Mouse (Mus musculus) T-helper 1 cell (primary cell): Measurements from ENCODE around the gene Gm20671.
"Not testable (repeated sequence)": the region's sequence is repeated elsewhere in the genome, so short reads cannot be mapped to it uniquely, and the experiment has no call there.

Experiments used
- in situ Hi-C: fragments of 300-600 bp; cut with MboI, MseI; formaldehyde crosslinking; loops from one replicate; pipeline ENCODE4 v1.15.1; 2025; ENCODE audit warnings: high pct_unique_total_duplicates

Gm20671 gene

DNA sequence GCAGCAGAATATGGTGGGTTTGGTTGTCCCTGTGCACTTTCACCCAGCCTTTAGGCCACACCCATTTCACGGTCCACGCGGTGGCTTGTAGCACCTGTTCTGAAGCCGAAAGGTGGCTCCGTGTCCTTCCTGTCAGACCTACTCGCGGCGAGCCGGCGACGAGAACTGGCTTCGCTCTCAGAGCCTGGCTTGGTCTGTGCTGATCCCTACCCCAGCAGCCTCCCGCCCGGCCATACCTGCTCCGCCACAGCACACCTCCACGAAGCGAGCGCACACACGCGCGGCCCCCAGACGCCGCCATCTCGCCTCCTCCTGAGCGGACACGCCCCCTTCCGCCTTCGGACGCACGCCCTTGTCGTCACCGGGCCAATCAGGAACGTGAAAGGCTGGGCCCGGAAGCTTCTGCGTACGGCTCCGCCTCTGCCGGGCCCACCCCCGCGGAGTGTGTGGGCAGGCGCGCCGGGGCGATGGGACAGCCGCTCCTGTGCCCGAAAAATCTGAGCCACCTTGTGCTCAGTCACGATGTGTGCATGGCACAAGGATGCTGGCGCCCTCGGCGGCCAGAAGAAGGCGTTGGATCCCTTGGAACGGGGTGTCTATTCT, 41.5 kb downstream of the Gm20671 start, which contains the start of gene Pisd:
Gene Pisd, minus strand, starts transcription at position 334 of the 603 bp plus-strand sequence.
- in situ Hi-C loops = no loop called here

DNA sequence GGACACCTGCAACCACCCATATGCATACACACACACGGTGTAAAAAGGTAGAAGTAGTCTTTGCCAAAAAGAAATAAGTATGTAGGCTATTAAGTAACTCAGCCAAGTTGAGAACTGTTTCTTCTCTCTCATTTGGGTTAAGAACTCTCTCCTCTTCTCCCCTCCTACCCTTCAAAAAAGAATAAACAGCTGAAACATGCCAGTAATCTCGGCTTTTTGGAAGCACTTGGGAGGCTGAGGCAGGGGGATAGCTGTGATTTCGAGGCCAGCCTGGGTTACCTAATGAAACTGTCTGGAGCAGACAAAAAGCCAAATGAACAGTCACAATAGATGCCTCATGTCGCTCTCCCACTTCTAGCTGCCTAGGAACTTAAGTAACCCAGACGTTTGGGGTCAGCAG, 42.2 kb downstream of the Gm20671 start:
- in situ Hi-C loops = no loop called here

DNA sequence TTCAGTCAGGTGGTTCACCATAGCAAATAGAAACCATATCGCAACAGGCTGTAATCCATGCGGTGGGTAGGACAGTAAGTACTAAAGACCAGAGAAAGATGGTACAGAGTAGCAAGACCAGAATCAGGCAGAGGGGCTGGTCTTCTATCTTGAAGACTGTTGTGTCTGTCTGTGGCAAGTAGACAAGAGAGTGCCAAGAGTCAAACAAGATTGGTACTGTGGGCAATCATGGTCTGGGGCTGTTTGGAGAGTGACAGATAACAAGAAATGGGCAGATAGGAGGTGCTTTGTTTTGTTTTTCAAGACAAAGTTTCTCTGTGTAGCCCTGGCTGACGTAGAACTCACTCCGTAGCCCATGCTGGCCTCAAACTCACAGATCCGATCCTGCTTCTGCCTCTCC, 45.3 kb downstream of the Gm20671 start:
- in situ Hi-C loops = no loop called here

DNA sequence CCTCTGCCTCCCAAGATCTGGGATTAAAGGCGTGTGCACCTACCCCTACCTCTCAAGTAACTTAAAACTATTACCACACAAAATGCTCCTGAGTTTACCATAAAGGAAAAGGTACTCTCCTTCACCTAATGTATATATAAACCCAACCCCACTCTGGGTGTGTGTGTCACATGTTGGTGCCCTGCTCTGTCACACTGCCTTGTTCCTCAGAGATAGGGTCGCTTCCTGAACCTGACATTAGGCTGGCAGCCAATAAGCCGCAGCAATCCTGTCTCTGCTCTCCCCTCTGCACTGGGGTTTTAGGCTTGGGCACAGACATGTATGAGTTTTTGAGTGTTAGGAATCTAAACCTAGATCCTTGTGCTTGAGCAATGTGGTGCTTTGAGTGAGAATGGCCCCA, 48.7 kb downstream of the Gm20671 start:
- in situ Hi-C loops = no loop called here

DNA sequence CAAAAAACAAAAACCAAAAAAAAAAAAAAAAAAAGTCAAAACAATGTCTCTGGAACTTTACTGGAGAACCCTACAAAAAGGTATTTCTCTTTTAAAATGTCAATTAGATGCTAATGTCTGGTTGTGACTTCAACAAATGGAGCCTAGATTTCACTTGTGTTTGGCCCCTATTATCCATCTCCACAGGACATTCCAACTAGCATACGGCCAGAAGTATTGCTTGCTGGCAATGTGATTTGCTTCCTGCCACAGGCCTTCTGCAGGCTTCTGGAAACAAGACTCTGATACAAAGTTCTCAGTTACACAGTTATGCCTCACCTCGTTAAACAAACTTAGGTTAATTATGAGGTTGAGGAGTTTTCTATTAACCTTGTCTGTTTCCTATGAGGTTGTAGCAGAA, 54.5 kb downstream of the Gm20671 start:
- in situ Hi-C loops = no loop called here

DNA sequence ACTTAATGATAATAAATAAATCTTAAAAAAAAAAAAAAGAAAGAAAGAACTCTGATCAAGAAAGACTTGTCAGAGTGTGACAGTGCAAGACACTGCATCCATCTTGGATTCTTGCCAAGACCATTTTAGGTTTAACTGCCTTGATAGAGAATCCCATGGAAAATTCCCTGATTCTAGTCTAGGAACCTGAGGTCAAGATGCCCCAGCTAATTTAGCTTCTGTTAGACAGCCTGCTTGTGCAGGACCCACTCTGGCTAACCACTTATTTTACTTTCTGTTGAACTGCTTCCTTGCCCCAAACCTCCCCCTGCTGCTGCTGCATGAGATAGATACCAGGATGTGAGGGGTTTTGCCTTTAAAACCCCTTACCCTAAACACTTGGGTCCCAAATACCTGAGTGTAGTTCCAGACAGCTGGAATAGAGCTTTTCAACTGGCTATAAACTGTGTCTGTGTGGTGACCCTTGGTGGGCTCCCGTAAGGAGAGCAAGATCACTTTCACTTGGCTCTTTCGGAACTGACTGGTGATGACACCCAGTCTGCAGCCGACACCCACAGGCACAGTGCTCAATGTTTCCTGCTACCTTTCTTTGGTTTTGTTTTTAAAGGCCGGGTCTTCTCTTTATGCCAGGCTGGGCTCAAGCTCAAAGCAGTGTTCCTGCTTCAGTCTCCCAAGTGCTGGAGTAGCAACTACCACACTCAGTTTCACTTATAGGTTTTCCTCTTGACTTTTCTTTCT, 59.1 kb downstream of the Gm20671 start:
- in situ Hi-C loops = no loop called here

DNA sequence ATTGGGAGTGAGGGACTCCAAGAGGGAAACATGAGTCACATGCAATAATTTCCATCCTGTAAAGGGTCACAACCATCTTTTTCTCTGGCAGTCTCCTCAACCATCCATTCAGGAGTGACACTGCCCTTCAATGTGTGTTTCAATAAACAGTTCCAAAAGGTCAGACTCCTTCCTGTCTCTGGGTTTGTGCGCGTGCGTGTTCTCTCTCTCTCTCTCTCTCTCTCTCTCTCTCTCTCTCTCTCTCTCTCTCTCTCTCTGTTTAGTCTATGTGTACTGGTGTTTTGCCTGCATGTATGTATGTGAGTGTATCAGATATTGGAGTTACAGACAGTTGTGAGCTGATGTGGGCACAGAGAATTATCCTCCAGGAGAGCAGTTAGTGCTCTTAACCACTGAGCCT, 59.9 kb downstream of the Gm20671 start:
- in situ Hi-C loops = no loop called here

DNA sequence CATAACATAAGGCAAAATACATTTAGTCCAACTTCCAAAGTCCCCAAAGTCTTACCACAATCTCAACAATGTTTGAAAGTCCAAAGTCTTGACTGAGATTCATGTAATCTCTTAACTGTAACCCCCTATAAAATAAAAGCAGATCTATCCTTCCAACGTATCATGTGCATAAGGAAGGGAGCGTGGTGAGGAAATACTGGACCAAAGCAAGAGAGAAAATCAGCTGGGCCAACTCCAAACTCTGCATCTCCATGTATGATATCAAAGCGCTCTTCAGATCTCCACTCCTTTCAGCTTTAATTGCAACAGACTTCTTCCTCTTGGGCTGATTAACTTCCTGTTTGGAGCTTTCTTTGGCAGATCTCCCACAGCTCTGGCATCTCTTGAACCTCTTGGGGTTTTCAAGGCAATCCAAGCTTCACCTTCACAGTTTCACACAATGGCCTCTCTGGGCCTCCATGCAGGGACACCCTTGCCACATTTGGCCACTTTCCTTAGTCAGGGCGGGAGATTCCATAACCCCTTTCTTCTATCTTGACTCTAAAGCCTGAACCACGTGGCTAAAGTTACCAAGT, 65.3 kb downstream of the Gm20671 start:
- in situ Hi-C loops = no loop called here

DNA sequence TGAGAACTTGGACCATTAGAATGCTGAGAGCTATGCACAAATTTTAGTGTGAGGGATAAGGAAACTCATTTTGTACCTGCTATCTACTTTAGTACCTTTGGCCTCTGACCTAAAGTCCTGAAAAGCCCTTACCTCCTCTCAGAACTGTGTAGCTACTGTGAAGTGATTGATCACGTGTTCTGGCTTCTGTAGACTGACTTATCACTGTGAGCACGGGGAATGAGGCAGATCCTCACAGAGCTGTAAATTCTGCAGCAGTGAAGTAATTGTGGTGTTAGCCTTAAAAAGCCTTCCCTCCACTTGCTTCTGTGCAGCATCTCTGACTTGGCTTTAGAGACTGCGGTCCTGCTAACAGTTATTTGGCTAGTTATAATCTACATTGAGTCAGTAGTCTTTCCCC, 66.1 kb downstream of the Gm20671 start:
- in situ Hi-C loops = no loop called here

DNA sequence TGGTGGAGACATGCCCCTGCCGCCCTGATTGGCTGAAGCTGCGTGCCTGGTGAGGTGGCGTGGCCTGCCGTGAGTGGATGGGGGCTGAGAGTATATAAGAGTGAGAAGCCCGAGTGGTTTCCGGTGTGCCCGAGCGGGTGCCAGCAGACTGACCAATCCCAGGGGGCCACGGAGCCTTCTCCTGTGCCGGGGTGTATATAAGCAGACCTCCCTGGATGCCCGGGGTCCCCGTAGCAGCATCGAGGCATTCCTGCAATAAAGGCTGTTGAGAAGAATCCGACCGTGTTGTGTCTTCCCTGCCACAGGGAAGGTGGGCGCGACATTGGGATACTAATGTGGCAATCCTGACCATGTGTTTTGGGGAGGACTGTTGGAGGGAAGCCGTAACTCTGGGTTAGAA, 66.6 kb downstream of the Gm20671 start:
- in situ Hi-C loops = not testable (repeated sequence)

DNA sequence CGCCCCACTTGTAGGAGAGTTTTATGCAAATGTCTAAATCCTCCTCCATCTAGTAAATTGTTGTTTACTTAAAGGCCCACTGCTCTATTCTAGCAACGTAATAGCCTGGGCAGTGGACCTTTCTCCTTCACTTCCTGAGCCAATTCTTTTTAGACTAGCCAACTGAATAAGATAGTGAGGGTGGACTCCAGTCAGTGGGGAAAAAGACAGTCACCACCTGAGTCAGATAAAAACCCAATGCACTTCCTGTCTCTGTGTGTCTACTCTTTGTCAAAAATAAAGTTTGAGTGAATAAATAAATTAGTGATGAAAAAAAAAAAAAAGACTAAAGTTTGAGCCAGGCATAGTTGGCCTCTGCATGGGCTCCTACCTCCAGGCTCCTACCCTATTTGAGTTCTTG, 67.2 kb downstream of the Gm20671 start:
- in situ Hi-C loops = no loop called here

DNA sequence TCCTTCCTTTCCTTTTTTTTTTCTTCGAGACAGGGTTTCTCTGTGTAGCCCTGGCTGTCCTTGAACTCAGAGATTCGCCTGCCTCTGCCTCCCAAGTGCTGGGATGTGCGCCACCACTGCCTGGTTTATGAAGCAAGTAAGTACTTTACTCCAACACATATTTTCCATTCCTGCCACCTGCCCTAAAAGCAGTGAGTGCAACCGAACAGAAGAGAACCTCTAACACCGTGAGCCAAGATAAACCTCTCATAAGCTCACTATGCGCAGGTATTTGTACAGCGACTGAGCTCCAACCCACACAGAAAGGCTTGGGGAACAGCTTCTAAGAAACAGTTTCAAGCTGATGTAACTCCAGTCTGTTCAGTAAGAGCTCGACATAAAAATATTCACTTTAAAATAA, 70.8 kb downstream of the Gm20671 start:
- in situ Hi-C loops = no loop called here

DNA sequence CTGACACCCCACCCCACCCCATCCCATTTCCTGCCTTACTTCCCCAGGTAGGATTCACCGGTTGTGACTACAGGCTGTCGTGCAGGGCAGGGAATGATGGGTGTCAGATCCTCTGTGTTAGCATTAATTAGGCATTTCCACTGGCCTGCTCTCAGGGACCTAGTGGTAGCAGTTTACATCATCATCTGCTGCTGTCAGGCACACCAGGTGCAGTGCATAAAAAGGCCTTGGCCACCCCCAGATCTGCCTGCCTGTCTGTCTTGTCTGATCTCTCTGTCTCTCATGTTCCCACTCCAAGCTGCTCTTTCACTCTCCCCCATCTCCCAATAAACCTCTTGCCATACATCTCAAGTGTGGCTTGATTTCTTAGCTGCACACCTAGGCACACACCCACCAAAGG, 75.2 kb downstream of the Gm20671 start:
- in situ Hi-C loops = no loop called here

DNA sequence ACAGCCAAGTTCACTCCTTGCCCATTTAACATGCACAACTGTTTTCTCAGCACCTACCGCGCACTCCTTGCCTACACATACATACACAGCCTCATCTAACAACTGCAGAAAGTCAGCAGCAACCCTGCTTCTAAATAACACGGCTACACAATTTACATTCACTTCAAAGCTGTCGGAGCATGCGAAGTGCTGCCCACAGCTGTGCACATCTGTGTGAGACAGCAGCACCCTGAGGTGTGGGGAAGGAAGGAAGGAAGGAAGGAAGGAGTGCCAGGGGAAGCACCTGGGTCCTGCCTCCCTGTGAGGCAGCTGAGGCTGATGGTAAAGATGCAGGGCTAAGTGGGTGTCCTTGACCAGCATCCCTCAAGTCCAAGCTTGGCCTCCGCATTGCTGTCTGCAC, 78.0 kb downstream of the Gm20671 start:
- in situ Hi-C loops = no loop called here

DNA sequence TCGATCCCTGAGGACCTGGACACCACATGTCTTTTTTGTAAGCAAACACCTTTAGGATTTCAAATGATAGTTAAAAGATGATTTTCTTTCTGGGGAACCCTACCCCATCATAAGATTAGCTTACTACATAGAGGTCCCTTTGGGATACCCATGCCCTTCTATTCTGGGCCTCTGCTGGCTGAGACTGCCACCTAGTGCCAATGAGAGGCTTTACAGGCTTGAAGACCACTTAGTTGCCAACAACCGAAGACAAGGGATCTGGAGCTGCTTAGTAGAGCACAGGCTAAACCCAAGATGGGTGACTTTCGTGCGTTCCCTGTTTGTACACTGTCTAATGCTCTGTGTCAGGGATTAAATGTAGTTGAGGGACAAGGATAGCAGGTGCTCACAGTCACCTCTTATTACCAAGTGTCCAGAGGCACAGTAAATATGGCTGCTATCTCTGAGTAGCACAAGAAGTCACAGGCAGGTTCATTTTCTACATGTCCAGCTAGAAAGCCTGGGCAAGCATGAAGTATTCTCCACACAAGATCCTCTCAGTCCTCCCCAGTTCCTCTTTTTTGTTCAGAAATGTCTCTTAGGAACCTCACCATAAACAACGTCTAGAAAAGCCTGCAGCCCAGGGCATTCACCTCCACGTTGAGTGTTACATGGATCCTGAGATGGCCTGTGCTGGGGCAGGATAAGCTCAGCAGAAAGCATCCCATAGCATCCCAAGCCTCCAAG, 79.1 kb downstream of the Gm20671 start:
- in situ Hi-C loops = no loop called here

DNA sequence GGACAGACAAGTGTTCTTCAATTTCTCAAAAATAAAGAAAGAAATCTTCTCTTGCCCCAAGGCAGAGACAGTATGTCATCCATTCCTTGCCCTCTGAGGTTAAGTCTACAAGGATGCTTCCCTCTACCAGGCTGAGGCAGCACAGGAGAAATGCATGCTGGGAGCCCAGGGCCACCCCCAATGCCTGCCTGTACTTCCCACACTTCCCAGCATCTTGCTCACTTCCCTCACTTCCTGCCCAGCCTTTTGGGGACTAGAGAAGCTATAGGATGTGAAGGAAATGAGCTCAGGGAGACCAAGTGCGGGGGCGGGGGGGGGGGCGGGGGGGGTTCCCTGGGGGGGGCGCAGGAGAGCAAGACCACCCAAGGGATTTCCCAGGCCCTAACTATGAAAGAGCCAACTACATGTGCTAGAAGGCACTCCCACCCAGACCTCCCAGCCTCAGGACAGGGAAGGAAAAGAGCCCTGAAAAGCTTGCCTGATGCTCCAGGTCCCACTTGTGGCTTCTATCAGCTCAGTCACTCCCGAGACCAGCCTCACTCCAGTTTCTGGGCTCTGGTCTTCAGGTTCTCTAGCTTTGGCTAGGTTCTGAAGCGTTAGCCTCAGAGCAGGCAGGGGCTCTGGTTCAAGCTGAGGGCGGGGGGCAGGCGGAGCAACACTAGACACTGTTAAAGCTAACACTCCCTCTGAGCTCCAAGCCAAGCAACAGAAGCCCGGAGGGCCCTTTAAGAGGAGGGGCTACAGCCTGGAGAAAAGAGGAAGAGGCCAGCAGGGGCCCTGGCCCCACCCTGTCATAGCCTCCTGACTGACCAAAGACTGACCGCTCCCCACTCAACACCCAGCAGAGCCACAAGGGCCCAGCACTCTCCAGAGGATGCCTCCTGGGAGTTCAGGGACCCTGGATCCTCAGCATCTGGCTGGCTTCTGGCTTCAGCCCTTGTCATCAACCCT, 80.9 kb downstream of the Gm20671 start:
- in situ Hi-C loops = no loop called here

DNA sequence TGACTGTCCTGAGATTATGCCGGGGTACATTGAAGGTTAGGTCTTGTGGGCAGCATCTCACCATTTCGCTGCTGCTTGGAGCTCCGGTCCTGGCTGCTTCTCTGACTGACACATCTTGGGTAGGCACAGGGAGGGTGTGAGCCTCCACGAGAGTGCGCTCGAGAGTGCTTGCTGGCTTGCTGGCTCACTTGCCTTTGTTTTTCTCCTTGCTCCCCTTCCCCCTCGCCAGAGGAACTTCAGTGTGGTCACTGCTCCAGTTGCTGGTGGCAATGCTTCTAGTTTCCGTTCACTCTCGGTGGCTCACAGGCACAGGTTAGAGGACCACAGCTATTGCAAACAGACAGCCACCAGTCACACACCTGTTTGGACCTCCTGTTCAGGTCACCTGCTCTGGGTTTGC, 84.8 kb downstream of the Gm20671 start:
- in situ Hi-C loops = no loop called here

DNA sequence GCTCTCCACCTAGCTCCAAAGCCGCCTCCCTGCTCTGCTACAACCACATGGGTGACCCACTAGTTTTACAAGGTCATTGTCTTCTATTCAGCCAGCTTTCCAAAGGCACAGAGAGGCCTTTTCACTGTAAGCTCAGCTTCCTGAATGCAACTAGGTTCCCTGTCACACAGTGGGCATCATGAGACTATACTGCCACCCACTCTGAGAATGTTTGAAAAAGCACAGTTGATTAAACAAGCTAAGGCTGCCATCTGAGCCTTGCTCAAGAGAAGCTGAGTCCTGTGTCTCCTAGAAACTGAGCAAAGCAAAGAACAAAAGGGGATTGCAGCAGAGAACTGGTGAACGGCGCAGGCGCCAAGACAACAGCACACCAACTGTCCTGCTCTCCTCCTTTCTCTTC, 85.5 kb downstream of the Gm20671 start:
- in situ Hi-C loops = not testable (repeated sequence)

DNA sequence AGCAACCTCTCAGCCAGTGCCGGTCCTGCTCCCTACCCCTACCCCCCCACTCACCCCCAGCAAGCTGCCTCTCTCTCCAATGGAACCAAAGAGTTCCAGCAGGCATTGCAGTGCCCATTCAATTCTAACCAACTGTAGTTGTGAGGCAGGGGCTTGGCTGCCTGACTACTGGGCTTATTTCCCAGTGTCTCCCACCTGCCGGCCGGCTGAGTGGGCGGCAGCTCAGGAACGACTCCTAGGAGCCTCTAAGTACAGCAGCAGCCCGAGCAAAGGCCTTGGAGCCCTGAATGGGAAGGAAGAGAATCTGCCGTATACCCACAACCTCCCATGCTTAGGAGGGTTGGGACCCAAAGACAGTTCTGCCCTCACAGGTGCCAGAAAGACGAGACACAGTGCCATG, 86.1 kb downstream of the Gm20671 start:
- in situ Hi-C loops = not testable (repeated sequence)

DNA sequence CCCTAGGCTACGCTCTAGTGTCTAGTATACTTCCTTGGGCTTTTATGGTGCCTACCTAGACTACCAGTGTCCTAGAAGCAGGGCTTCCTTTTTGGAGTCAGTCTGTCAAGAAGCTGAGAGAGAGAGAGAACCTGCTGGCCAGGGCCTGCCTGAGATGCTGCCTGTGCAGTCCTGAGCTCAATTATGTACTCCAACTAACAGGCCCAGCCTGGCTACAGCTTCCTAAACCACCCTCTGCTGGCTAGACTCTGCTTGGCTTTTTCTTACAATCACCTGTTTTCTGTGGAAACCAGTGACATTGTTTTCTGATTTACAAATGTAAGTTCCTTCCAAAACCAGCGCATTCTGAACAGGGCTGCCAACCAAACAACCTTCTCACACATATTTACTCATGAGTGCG, 86.8 kb downstream of the Gm20671 start:
- in situ Hi-C loops = no loop called here

DNA sequence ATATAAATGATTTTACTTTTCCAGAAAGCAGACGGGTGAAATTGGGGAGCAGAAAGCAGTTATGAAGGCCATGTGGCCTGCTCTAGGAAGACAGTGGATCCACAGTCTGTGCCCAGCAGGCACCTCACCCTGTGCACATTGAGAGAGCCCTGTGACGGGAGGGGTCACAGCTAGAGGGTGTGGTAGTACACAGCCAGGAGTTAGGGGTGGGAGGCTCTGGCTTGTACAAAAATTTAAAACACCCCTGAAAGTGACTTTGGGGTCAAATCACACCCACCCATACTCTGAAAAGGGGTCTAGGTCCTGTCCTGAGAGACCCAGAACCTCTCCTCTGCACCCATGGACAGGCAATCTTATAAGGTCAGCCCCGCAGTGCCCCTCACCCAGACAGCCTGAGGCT, 90.1 kb downstream of the Gm20671 start:
- in situ Hi-C loops = not testable (repeated sequence)
